Mouse (Mus musculus) neural tube, embryonic 13.5 days (tissue): ENCODE results near the gene Vps9d1. TPM values are rescaled to one million over a fixed set of nuclear protein-coding genes. Genes with fewer than 3 reads are reported as not detected.
"Not testable (repeated sequence)": the region's sequence is repeated elsewhere in the genome, so short reads cannot be mapped to it uniquely, and the experiment has no call there.

Experiments
- ATAC-seq: fragments of 200-750 bp; cut with Nextera tagmentation; 2 replicates; pipeline ENCODE4 v1.8.0; 2017; ENCODE audit warnings: low read depth, mild to moderate bottlenecking, moderate TSS enrichment, moderate library complexity
- H3K27ac ChIP-seq: fragments of 300-500 bp; sonication (generic); replicated peaks from 2 replicates; pipeline ENCODE4 v1.5.1; 2015; ENCODE audit warnings: moderate library complexity, mild to moderate bottlenecking, inconsistent platforms
- H3K27me3 ChIP-seq: fragments of 300-500 bp; sonication (generic); 2 replicates; pipeline ENCODE4 v1.6.1; 2015; ENCODE audit warnings: mild to moderate bottlenecking, inconsistent platforms
- H3K36me3 ChIP-seq: fragments of 300-500 bp; sonication (generic); 2 replicates; pipeline ENCODE4 v1.6.1; 2015; ENCODE audit warnings: mild to moderate bottlenecking, inconsistent platforms
- H3K4me1 ChIP-seq: fragments of 300-500 bp; sonication (generic); replicated peaks from 2 replicates; pipeline ENCODE4 v1.6.1; 2015; ENCODE audit warnings: inconsistent platforms
- H3K4me2 ChIP-seq: fragments of 300-500 bp; sonication (generic); 2 replicates; pipeline ENCODE4 v1.6.1; 2015; ENCODE audit warnings: inconsistent platforms, mild to moderate bottlenecking, moderate library complexity
- H3K4me3 ChIP-seq: fragments of 300-500 bp; sonication (generic); 2 replicates; pipeline ENCODE4 v1.5.1; 2015; ENCODE audit warnings: mild to moderate bottlenecking, inconsistent platforms
- H3K9ac ChIP-seq: fragments of 300-500 bp; sonication (generic); 2 replicates; pipeline ENCODE4 v1.6.1; 2015; ENCODE audit warnings: moderate library complexity, mild to moderate bottlenecking, inconsistent platforms
- H3K9me3 ChIP-seq: fragments of 300-500 bp; sonication (generic); 2 replicates; pipeline ENCODE4 v1.6.1; 2016; ENCODE audit warnings: inconsistent platforms
- WGBS: fragments of 180-500 bp; shearing (Covaris S2); methylation state at CpG from one replicate; pipeline ENCODE4 v1.1.7; 2015; 5-methylcytosine and 5-hydroxymethylcytosine counted together
- polyA plus RNA-seq: library from polyadenylated mRNA; unstranded; fragments of >200 nt; fragmentation: Nextera tagmentation; extraction: Ambion mirVana; gene quantifications from 2 replicates; pipeline ENCODE4 v1.2.1, GENCODE M21; 2015

Vps9d1 gene
- polyA plus RNA-seq, 1 experiment from 2014 or later, result 50.0 TPM

GRCm38 (mm10) chr8:123232553-123232952, 21.6 kb downstream of the Vps9d1 start:
- ATAC-seq, result no peak
- WGBS, result 27% methylated on average over 7 of the region's 7 CpGs

GRCm38 (mm10) chr8:123231742-123232141, 22.4 kb downstream of the Vps9d1 start:
- no peak overlapping the region for H3K4me3 ChIP-seq
- 55% methylated on average over 5 of the region's 5 CpGs for WGBS
- peaks cover 40% of the 10 kb centered on the region for H3K27me3 ChIP-seq
- ATAC-seq, result no peak
- no peak overlapping the region for H3K4me2 ChIP-seq
- H3K27ac ChIP-seq, result no peak overlapping the region
- H3K9me3 ChIP-seq, result no peaks in the 10 kb centered on the region
- H3K9ac ChIP-seq, result no peak overlapping the region
- peaks cover 35% of the 10 kb centered on the region for H3K4me1 ChIP-seq
- peaks cover 37% of the 10 kb centered on the region for H3K36me3 ChIP-seq

More at GRCm38 (mm10) chr8:123232553-123232952, 21.6 kb downstream of the Vps9d1 start:
- H3K9ac ChIP-seq, result no peak overlapping the region
- peaks cover 45% of the 10 kb centered on the region for H3K27me3 ChIP-seq
- no peak overlapping the region for H3K4me2 ChIP-seq
- H3K4me1 ChIP-seq, result peaks cover 35% of the 10 kb centered on the region
- peaks cover 29% of the 10 kb centered on the region for H3K36me3 ChIP-seq
- H3K9me3 ChIP-seq, result no peaks in the 10 kb centered on the region
- no peak overlapping the region for H3K27ac ChIP-seq
- H3K4me3 ChIP-seq, result no peak overlapping the region

- not testable (repeated sequence) for H3K4me3 ChIP-seq, H3K4me2 ChIP-seq, H3K9ac ChIP-seq, ATAC-seq, H3K27ac ChIP-seq, H3K9me3 ChIP-seq
- Histone ChIP-seq H3K4me1 (peaks cover 32% of the 10 kb centered on the region), H3K27me3 (peaks cover 29% of the 10 kb centered on the region), H3K36me3 (peaks cover 39% of the 10 kb centered on the region)
- 89% methylated on average over 11 of the region's 11 CpGs for WGBS
Observed at GRCm38 (mm10) chr8:123230326-123230725, 23.8 kb downstream of the Vps9d1 start.

- no peak overlapping the region for H3K4me3 ChIP-seq
- peaks cover 10% of the 10 kb centered on the region for H3K27me3 ChIP-seq
- H3K4me1 ChIP-seq, result peaks cover 25% of the 10 kb centered on the region
- WGBS, result 95% methylated on average over 1 of the region's 1 CpGs
- no peak overlapping the region for H3K9ac ChIP-seq
- ATAC-seq, result no peak
- no peak overlapping the region for H3K4me2 ChIP-seq
- H3K9me3 ChIP-seq, result no peaks in the 10 kb centered on the region
- H3K36me3 ChIP-seq, result peaks cover 39% of the 10 kb centered on the region
- H3K27ac ChIP-seq, result no peak overlapping the region
Observed at GRCm38 (mm10) chr8:123228416-123228815, 25.7 kb downstream of the Vps9d1 start.

- peaks cover 18% of the 10 kb centered on the region for H3K4me1 ChIP-seq
- H3K4me3 ChIP-seq, result peak within 1 kb of the TSS; percentile 82
- WGBS, result 3% methylated on average over 59 of the region's 59 CpGs
- H3K9me3 ChIP-seq, result no peaks in the 10 kb centered on the region
- H3K36me3 ChIP-seq, result peaks cover 31% of the 10 kb centered on the region
- ATAC-seq, result peak; percentile 90
- peak within 1 kb of the TSS; percentile 82 for H3K4me2 ChIP-seq
- H3K9ac ChIP-seq, result peak within 1 kb of the TSS; percentile 91
- H3K27me3 ChIP-seq, result no peaks in the 10 kb centered on the region
- H3K27ac ChIP-seq, result peak within 1 kb of the TSS; percentile 85
Observed at GRCm38 (mm10) chr8:123224278-123225266, 29.6 kb downstream of the Vps9d1 start, which contains the start of gene Cdk10. Gene Cdk10 (plus strand): TSS chr8:123224842.

- no peak overlapping the region for H3K4me2 ChIP-seq
- H3K27ac ChIP-seq, result no peak overlapping the region
- no peaks in the 10 kb centered on the region for H3K27me3 ChIP-seq
- H3K4me1 ChIP-seq, result peaks cover 15% of the 10 kb centered on the region
- no peak overlapping the region for H3K9ac ChIP-seq
- no peaks in the 10 kb centered on the region for H3K9me3 ChIP-seq
- 85% methylated on average over 1 of the region's 1 CpGs for WGBS
- no peak for ATAC-seq
- H3K36me3 ChIP-seq, result no peaks in the 10 kb centered on the region
- no peak overlapping the region for H3K4me3 ChIP-seq
Observed at GRCm38 (mm10) chr8:123220917-123221316, 33.2 kb downstream of the Vps9d1 start.

- WGBS, result 92% methylated on average over 3 of the region's 3 CpGs
- no peak overlapping the region for H3K27ac ChIP-seq
- H3K4me1 ChIP-seq, result peaks cover 26% of the 10 kb centered on the region
- H3K27me3 ChIP-seq, result no peaks in the 10 kb centered on the region
- H3K4me3 ChIP-seq, result no peak overlapping the region
- no peak overlapping the region for H3K4me2 ChIP-seq
- no peaks in the 10 kb centered on the region for H3K9me3 ChIP-seq
- no peak overlapping the region for H3K9ac ChIP-seq
- H3K36me3 ChIP-seq, result peaks cover 2% of the 10 kb centered on the region; the same call in 1 of the 2 replicates
- no peak for ATAC-seq
Observed at GRCm38 (mm10) chr8:123215430-123215829, 38.7 kb downstream of the Vps9d1 start.

GRCm38 (mm10) chr8:123213118-123213772, 40.9 kb downstream of the Vps9d1 start:
- peaks cover 26% of the 10 kb centered on the region for H3K4me1 ChIP-seq
- 22% methylated on average over 22 of the region's 22 CpGs for WGBS
- peaks cover 24% of the 10 kb centered on the region for H3K36me3 ChIP-seq
- H3K4me3 ChIP-seq, result peak overlapping the region; percentile 97
- H3K27ac ChIP-seq, result peak overlapping the region; percentile 69
- ATAC-seq, result peak; percentile 30; the same call in 1 of the 2 replicates
- no peaks in the 10 kb centered on the region for H3K27me3 ChIP-seq
- no peaks in the 10 kb centered on the region for H3K9me3 ChIP-seq
- peak overlapping the region; percentile 92 for H3K4me2 ChIP-seq
- H3K9ac ChIP-seq, result peak overlapping the region; percentile 99

- Histone ChIP-seq H3K4me2 (peak within 1 kb of the TSS; percentile 92), H3K27ac (peak within 1 kb of the TSS; percentile 69), H3K36me3 (peaks cover 31% of the 10 kb centered on the region), H3K9me3 (no peaks in the 10 kb centered on the region), H3K9ac (peak within 1 kb of the TSS; percentile 99), H3K4me3 (peak within 1 kb of the TSS; percentile 97), H3K4me1 (peaks cover 26% of the 10 kb centered on the region), H3K27me3 (no peaks in the 10 kb centered on the region)
- under 1% methylated on average over 61 of the region's 76 CpGs for WGBS
- peak; percentile 94 for ATAC-seq
Observed at GRCm38 (mm10) chr8:123212321-123213117, 41.6 kb downstream of the Vps9d1 start, which contains the start of the genes Chmp1a and Spata33. Gene Chmp1a (minus strand): TSS chr8:123212763. Gene Spata33 (plus strand): TSS chr8:123212832.

GRCm38 (mm10) chr8:123211876-123212275, 42.3 kb downstream of the Vps9d1 start:
- H3K9ac ChIP-seq, result peak overlapping the region; percentile 99
- no peak; the same call in 1 of the 2 replicates for ATAC-seq
- no peaks in the 10 kb centered on the region for H3K27me3 ChIP-seq
- 46% methylated on average over 10 of the region's 10 CpGs for WGBS
- peak overlapping the region; percentile 69; the same call in 1 of the 2 replicates for H3K27ac ChIP-seq
- H3K4me1 ChIP-seq, result peaks cover 26% of the 10 kb centered on the region
- peaks cover 37% of the 10 kb centered on the region for H3K36me3 ChIP-seq
- H3K4me2 ChIP-seq, result peak overlapping the region; percentile 92
- H3K4me3 ChIP-seq, result peak overlapping the region; percentile 97
- no peaks in the 10 kb centered on the region for H3K9me3 ChIP-seq

- H3K27me3 ChIP-seq, result no peaks in the 10 kb centered on the region; the same call in 1 of the 2 replicates
- H3K4me3 ChIP-seq, result no peak overlapping the region
- ATAC-seq, result no peak
- H3K9me3 ChIP-seq, result no peaks in the 10 kb centered on the region
- no peak overlapping the region for H3K4me2 ChIP-seq
- no peak overlapping the region for H3K27ac ChIP-seq
- WGBS, result 92% methylated on average over 3 of the region's 3 CpGs
- peaks cover 45% of the 10 kb centered on the region for H3K36me3 ChIP-seq
- H3K4me1 ChIP-seq, result peaks cover 5% of the 10 kb centered on the region; the same call in 1 of the 2 replicates
- H3K9ac ChIP-seq, result no peak overlapping the region
Observed at GRCm38 (mm10) chr8:123203571-123203970, 50.6 kb downstream of the Vps9d1 start.
